Mouse (Mus musculus): ENCODE results near the gene Lsm10.

Gene Lsm10

GRCm38 (mm10) chr4:126120506-126120905, 24.1 kb downstream of the Lsm10 start:
- no peak for DNase-seq

GRCm38 (mm10) chr4:126123309-126124040, 27.1 kb downstream of the Lsm10 start:
- DNase-seq = no peak

DNA sequence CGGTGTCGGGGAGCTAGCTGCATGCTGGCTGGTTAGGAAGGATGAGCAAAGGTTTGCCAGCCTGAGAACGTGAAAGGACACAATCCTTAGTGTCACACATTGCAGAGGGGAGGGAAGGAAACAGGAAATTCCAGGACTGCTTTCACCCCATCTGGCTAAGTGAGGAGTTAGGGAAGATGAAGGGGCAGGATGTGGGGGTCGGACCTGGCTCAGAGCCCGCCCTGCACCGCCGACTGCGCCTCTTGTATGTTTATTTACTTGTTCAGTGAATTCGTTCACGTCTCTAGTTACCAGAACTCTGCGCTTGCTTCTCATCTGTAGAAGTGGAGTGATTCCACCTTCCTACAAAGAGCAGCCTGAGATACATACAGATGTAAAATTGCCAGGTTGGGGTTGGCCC, 34.1 kb downstream of the Lsm10 start:
- DNase-seq = peak; percentile 78 to 84

DNA sequence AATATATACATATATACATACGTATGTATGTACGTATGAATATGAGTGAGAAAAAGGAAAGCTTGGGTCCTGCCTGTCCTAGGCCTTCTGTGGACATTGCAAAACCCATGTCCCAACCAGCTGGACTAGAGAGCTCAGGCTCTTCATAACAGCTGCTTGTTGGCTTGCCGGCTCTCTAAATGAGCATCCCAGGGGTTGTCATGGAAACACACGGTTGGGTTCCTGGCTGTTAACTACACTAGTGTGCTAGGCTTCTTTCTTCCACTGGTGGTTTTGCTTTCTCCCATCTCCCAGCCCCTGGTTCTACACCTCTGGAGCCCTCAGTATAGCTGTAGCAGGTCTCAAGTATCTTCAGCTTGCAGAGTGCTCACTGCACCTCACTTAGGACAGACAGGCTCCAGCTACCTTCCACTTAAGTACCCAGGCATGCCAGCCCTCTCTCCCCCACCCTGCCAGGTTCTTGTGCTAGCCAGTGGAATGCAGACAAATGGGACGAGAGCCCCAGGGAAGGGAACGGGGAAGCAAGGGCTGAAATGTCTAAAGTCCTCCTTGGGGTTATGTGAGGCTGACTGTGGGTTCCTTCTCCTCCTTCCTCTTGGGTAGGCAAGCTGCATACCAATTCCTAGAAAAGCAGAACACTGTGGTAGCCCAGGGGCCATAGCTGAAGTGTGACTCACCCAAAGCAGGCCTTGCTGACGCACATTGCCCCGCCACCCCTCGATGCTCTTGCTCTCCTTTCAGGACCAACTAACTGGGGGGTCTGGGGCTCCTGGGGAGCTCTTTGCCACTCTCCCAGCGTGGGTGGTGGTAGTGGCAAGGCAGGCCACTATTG, 35.1 kb downstream of the Lsm10 start:
- DNase-seq = peak; percentile 37 to 69

GRCm38 (mm10) chr4:126132636-126133264, 36.3 kb downstream of the Lsm10 start:
- DNase-seq = no peak

- DNase-seq = no peak
Observed at GRCm38 (mm10) chr4:126134236-126134635, 37.8 kb downstream of the Lsm10 start.

GRCm38 (mm10) chr4:126134639-126135038, 38.2 kb downstream of the Lsm10 start:
- no peak for DNase-seq

DNA sequence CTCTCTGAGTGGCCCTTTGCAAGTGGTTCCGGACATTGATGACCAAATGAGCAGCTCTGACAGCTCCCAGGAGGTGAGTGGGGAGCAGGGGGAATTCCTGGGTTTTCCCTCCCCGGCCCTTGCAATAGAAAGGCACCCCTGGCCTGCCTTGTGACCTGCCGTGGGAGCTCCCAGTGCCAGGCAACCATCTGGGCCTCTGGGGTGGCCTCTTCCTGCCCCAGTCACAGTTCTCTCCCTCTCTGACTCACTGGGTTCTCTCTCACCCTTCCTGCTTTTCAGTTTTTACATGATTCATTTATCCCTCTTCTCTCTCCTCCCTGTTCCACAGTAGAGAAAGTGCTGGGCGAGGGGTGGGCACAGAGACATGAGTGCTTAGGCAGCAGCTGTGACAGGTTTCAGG, 41.4 kb downstream of the Lsm10 start:
- no peak for DNase-seq

DNA sequence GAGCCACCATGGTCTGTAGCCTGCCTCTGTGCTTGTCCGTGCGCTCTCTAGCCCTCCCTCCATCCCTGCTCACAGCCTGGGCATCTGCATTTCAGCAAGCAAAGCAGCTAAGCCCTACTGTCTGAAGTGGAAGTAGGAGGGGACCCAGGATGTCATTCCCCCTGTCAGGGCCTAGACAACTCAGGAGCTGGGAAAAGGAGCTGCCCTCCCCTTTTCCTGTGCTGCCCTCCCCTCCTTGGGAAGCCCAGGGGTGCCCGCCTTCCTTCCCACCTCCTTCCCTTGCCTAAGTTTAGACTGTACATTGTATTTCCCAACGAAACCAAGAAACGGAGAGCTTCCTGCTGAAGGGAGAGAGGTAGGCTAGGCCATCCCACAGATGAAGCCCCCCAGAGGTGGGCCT, 44.6 kb downstream of the Lsm10 start:
- DNase-seq = peak in 1 of 2 experiments; percentile 54

- DNase-seq = peak in 1 of 2 experiments; percentile 58
Observed at GRCm38 (mm10) chr4:126145396-126145795, 49.0 kb downstream of the Lsm10 start.

- DNase-seq = no peak
Observed at GRCm38 (mm10) chr4:126146974-126147532, 50.6 kb downstream of the Lsm10 start.

- peak; percentile 98 to 99 for DNase-seq
Observed at GRCm38 (mm10) chr4:126147533-126148160, 51.2 kb downstream of the Lsm10 start, which contains the start of gene Eva1b. Gene Eva1b (plus strand): TSS chr4:126147744.

Measured in kidney, postnatal 4 days (tissue).